Mouse (Mus musculus) limb, embryonic 12.5 days (tissue): ENCODE data around the gene Actn1. TPM values are rescaled to one million over a fixed set of nuclear protein-coding genes. Genes with fewer than 3 reads are reported as not detected.
"Not testable (repeated sequence)": the region's sequence is repeated elsewhere in the genome, so short reads cannot be mapped to it uniquely, and the experiment has no call there.

Source experiments
- ATAC-seq: fragments of 200-750 bp; cut with Nextera tagmentation; 2 replicates; pipeline ENCODE4 v1.8.0; 2017; ENCODE audit warnings: low read depth, moderate TSS enrichment; ENCODE audit not compliant: insufficient number of reproducible peaks, insufficient read depth, low FRiP score, low TSS enrichment
- H3K27ac ChIP-seq: fragments of 300-500 bp; sonication (generic); 2 replicates; pipeline ENCODE4 v1.5.1; 2016; ENCODE audit warnings: mild to moderate bottlenecking, moderate library complexity
- H3K27me3 ChIP-seq: fragments of 300-500 bp; sonication (generic); 2 replicates; pipeline ENCODE4 v1.6.1; 2016; ENCODE audit warnings: mild to moderate bottlenecking, moderate library complexity
- H3K36me3 ChIP-seq: fragments of 300-500 bp; sonication (generic); 2 replicates; pipeline ENCODE4 v1.6.1; 2016; ENCODE audit warnings: mild to moderate bottlenecking, moderate library complexity
- H3K4me1 ChIP-seq: fragments of 300-500 bp; sonication (generic); replicated peaks from 2 replicates; pipeline ENCODE4 v1.6.1; 2016
- H3K4me2 ChIP-seq: fragments of 300-500 bp; sonication (generic); 2 replicates; pipeline ENCODE4 v1.6.1; 2016; ENCODE audit warnings: mild to moderate bottlenecking, moderate library complexity
- H3K4me3 ChIP-seq: fragments of 300-500 bp; sonication (generic); replicated peaks from 2 replicates; pipeline ENCODE4 v1.5.1; 2016; ENCODE audit warnings: mild to moderate bottlenecking
- H3K9ac ChIP-seq: fragments of 300-500 bp; sonication (generic); replicated peaks from 2 replicates; pipeline ENCODE4 v1.6.1; 2016; ENCODE audit warnings: mild to moderate bottlenecking, moderate library complexity
- H3K9me3 ChIP-seq: fragments of 300-500 bp; sonication (generic); 2 replicates; pipeline ENCODE4 v1.6.1; 2016; ENCODE audit warnings: mild to moderate bottlenecking, moderate library complexity
- WGBS: fragments of 180-500 bp; shearing (Covaris S2); methylation state at CpG from one replicate; pipeline ENCODE4 v1.1.7; 2016; 5-methylcytosine and 5-hydroxymethylcytosine counted together
- polyA plus RNA-seq: library from polyadenylated mRNA; unstranded; fragments of >200 nt; fragmentation: Nextera tagmentation; extraction: Ambion mirVana; gene quantifications from 2 replicates; pipeline ENCODE4 v1.2.1, GENCODE M21; 2016

The Actn1 gene
- polyA plus RNA-seq, 1 experiment from 2014 or later, result 42.0 TPM

- 88% methylated on average over 10 of the region's 10 CpGs for WGBS
- no peak overlapping the region for H3K27ac ChIP-seq
- H3K27me3 ChIP-seq, result no peaks in the 10 kb centered on the region
- no peak overlapping the region for H3K4me3 ChIP-seq
- ATAC-seq, result no peak
- H3K4me1 ChIP-seq, result peaks cover 14% of the 10 kb centered on the region
- no peaks in the 10 kb centered on the region for H3K36me3 ChIP-seq
- H3K4me2 ChIP-seq, result no peak overlapping the region
- no peak overlapping the region for H3K9ac ChIP-seq
- no peaks in the 10 kb centered on the region for H3K9me3 ChIP-seq
These were observed 18.7 kb upstream of the Actn1 start for GRCm38 (mm10) chr12:80278866-80279265.

DNA sequence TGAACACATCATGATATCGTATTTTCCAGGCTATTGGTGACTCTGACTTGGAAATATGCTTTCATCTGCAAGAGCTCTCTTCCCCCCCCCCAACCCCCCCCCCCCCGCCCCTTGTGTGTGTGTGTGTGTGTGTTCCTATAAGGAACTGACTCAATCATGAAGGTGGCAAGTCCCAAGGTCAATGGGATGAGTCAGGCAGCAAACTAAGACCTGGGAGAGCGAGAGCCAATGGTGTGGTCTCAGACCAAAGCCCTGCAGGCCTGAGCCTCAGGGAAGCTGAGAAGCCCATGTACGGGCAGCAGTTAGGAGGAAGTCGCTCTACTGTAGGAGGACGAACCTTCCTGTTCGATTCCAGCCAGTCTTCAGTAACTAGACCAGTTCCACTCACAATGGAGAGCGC, 17.3 kb upstream of the Actn1 start:
- H3K4me1 ChIP-seq, result peaks cover 23% of the 10 kb centered on the region
- H3K9me3 ChIP-seq, result no peaks in the 10 kb centered on the region
- H3K36me3 ChIP-seq, result no peaks in the 10 kb centered on the region
- WGBS, result 78% methylated on average over 8 of the region's 8 CpGs
- no peak overlapping the region for H3K27ac ChIP-seq
- no peak overlapping the region for H3K9ac ChIP-seq
- H3K4me2 ChIP-seq, result no peak overlapping the region
- ATAC-seq, result no peak
- H3K27me3 ChIP-seq, result no peaks in the 10 kb centered on the region
- no peak overlapping the region for H3K4me3 ChIP-seq

DNA sequence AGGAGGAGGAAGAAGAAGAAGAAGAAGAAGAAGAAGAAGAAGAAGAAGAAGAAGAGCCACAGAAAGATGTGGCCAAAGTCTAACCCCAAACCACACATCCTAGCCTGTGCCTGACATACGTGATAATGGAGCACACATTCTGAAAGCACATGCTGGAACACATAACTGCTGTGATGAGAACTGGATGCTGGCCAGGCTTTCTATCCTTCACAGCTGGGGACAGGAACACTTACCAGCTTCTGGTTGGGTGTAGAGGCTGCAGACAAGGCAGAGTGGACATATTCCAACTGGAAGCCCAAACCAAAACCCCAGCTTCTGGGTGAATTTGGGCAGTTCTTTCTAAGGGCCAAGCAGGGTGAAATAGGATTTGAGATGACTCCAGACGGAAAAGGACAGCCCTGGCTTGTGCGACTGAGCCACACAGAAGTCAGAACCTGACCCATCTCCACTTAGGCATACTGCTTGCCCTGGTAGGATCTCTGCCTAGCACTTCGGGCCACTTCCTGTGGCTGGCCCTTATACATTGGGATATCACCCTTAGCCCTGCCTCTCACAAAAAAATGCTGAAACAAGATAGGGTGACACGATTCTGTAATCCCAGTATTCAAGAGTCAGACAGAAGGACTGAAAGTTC, 15.1 kb upstream of the Actn1 start:
- Histone ChIP-seq H3K4me2 (no peak overlapping the region), H3K4me1 (peaks cover 31% of the 10 kb centered on the region), H3K4me3 (no peak overlapping the region), H3K9me3 (no peaks in the 10 kb centered on the region), H3K27ac (no peak overlapping the region), H3K9ac (no peak overlapping the region), H3K36me3 (no peaks in the 10 kb centered on the region), H3K27me3 (no peaks in the 10 kb centered on the region)
- no peak for ATAC-seq
- 80% methylated on average over 5 of the region's 5 CpGs for WGBS

GRCm38 (mm10) chr12:80273020-80273686, 13.0 kb upstream of the Actn1 start:
- no peaks in the 10 kb centered on the region for H3K36me3 ChIP-seq
- peak; percentile 83 for ATAC-seq
- no peaks in the 10 kb centered on the region for H3K9me3 ChIP-seq
- peaks cover 29% of the 10 kb centered on the region for H3K4me1 ChIP-seq
- WGBS, result 15% methylated on average over 10 of the region's 10 CpGs
- no peaks in the 10 kb centered on the region for H3K27me3 ChIP-seq
- H3K4me2 ChIP-seq, result peak overlapping the region; percentile 47
- H3K27ac ChIP-seq, result peak overlapping the region; percentile 79
- no peak overlapping the region for H3K9ac ChIP-seq
- peak overlapping the region; percentile 21 for H3K4me3 ChIP-seq

GRCm38 (mm10) chr12:80271806-80272205, 11.6 kb upstream of the Actn1 start:
- Histone ChIP-seq H3K4me1 (peaks cover 29% of the 10 kb centered on the region), H3K9ac (no peak overlapping the region), H3K27me3 (no peaks in the 10 kb centered on the region), H3K9me3 (no peaks in the 10 kb centered on the region), H3K36me3 (no peaks in the 10 kb centered on the region), H3K27ac (no peak overlapping the region), H3K4me2 (no peak overlapping the region), H3K4me3 (no peak overlapping the region)
- 26% methylated on average over 5 of the region's 5 CpGs for WGBS
- ATAC-seq, result no peak

DNA sequence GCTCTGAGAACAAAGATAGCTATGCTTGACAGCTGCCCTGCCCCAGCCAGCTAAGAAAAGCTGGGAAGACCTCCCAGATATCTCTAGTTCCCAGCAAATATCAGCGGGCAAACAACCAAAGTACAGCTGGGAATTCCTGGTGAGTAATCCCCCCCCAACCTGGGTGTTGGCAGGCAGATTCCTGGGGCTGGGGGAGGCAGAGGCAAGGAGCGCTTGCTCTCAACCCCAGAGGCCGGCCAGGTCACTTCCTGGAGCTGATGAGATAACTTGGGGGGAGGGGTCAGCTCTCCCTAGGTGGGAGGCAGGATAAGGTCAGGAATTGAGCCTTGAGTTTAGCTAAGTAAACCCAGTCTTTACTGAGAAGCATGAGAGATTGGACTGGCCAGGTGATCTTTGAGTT, 10.8 kb upstream of the Actn1 start:
- WGBS, result 9% methylated on average over 3 of the region's 3 CpGs
- Histone ChIP-seq H3K4me2 (no peak overlapping the region), H3K9me3 (no peaks in the 10 kb centered on the region), H3K4me3 (no peak overlapping the region), H3K27ac (no peak overlapping the region), H3K27me3 (no peaks in the 10 kb centered on the region), H3K9ac (no peak overlapping the region), H3K4me1 (peaks cover 29% of the 10 kb centered on the region), H3K36me3 (no peaks in the 10 kb centered on the region)
- ATAC-seq, result no peak

- Histone ChIP-seq H3K27me3 (no peaks in the 10 kb centered on the region), H3K9ac (no peak overlapping the region), H3K4me1 (peaks cover 29% of the 10 kb centered on the region), H3K4me2 (no peak overlapping the region), H3K9me3 (no peaks in the 10 kb centered on the region), H3K27ac (no peak overlapping the region), H3K36me3 (no peaks in the 10 kb centered on the region), H3K4me3 (no peak overlapping the region)
- WGBS, result 76% methylated on average over 2 of the region's 2 CpGs
- ATAC-seq, result no peak
These were observed 9.1 kb upstream of the Actn1 start for GRCm38 (mm10) chr12:80269303-80269702.

DNA sequence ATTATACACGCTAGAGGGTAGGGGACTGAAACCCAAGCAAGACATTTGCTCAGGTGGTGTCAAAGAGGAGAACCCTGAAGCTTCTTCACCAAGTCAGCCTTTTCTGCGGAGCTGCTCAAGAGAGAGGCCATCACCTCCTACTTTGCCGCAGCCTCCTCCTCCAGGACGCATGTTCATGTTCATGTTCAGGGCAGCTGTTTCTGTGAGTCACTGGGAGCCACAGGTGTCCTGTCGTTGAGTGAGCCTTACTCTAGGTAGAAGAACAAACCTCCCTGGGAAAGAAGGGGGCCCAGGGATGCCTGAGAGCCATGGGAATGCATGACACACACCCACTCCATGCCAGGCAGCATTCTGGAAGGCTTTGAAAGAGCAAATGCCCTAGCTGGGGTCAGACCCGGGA, 7.8 kb upstream of the Actn1 start:
- 87% methylated on average over 6 of the region's 6 CpGs for WGBS
- ATAC-seq, result no peak

GRCm38 (mm10) chr12:80264388-80264787, 4.2 kb upstream of the Actn1 start:
- not testable (repeated sequence) for ATAC-seq, H3K27ac ChIP-seq, H3K9ac ChIP-seq, H3K9me3 ChIP-seq, H3K36me3 ChIP-seq, H3K4me1 ChIP-seq, H3K4me3 ChIP-seq, H3K27me3 ChIP-seq, H3K4me2 ChIP-seq
- WGBS, result 84% methylated on average over 7 of the region's 7 CpGs

More for the DNA sequence above, 7.8 kb upstream of the Actn1 start:
- no peak overlapping the region for H3K27ac ChIP-seq
- H3K4me1 ChIP-seq, result peaks cover 19% of the 10 kb centered on the region
- no peaks in the 10 kb centered on the region for H3K36me3 ChIP-seq
- H3K4me2 ChIP-seq, result no peak overlapping the region
- no peak overlapping the region for H3K9ac ChIP-seq
- no peaks in the 10 kb centered on the region for H3K9me3 ChIP-seq
- no peaks in the 10 kb centered on the region for H3K27me3 ChIP-seq
- H3K4me3 ChIP-seq, result no peak overlapping the region

GRCm38 (mm10) chr12:80260744-80261695, 849 bp upstream of the Actn1 start:
- H3K9ac ChIP-seq, result peak overlapping the region; percentile 91
- H3K4me3 ChIP-seq, result peak overlapping the region; percentile 80
- ATAC-seq, result peak; percentile 4; the same call in 1 of the 2 replicates
- peak overlapping the region; percentile 99 for H3K27ac ChIP-seq
- no peaks in the 10 kb centered on the region for H3K27me3 ChIP-seq
- H3K4me1 ChIP-seq, result peaks cover 30% of the 10 kb centered on the region
- H3K36me3 ChIP-seq, result no peaks in the 10 kb centered on the region; the same call in 1 of the 2 replicates
- no peaks in the 10 kb centered on the region for H3K9me3 ChIP-seq
- peak overlapping the region; percentile 89 for H3K4me2 ChIP-seq
- WGBS, result 13% methylated on average over 25 of the region's 25 CpGs
